Mouse (Mus musculus): ENCODE data around the gene Zfp281.

Gene Zfp281

GRCm38 (mm10) chr1:136658456-136659227 is 33.9 kb downstream of the Zfp281 start:
- no peak for DNase-seq (ENCODE audit: low spot score)

DNA sequence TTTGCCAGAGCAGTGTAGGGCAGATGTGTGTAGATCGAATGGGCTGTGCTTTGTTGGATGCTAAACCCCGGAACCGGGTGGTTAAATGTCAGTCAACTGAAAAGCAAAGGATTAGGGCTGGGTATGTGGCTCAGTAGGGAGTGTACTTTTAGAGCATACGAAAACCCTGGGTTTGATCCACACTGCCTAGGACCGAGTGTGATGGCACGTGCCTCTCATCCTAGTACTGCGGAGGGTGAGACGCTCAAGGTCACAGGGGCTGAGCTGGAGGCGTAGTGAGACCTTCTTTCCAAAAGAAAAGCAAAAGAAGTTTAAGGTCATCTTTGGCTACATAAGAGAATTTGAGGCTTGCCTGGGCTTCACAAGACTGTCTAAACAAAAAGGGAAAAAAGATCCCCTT is 34.6 kb downstream of the Zfp281 start:
- DNase-seq (ENCODE audit: low spot score): no peak

DNA sequence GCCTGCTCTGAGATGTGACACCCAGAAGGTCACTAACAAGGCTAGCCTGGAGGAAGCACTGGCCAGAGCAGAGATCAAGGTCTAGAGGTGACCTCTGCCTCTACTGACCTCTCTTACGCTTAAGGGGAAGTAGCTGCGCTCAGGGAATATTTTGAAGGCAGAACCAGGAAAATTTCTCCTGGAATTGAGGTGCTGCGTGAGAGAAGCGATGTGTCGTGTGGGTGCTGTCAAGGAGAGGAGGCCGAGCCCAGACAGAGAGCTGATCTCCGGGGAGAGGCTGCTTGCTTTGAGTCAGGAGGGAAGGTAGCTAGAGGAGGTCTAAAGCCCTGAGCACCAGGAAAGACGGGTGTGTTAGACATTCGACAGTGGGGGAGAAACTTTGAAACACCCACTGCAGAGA is 35.2 kb downstream of the Zfp281 start:
- DNase-seq (ENCODE audit: low spot score): no peak

- DNase-seq (ENCODE audit: low spot score): no peak
These were observed 36.8 kb downstream of the Zfp281 start for GRCm38 (mm10) chr1:136661511-136661910.

GRCm38 (mm10) chr1:136661939-136662563 is 37.4 kb downstream of the Zfp281 start:
- DNase-seq (ENCODE audit: low spot score): peak; percentile 41

DNA sequence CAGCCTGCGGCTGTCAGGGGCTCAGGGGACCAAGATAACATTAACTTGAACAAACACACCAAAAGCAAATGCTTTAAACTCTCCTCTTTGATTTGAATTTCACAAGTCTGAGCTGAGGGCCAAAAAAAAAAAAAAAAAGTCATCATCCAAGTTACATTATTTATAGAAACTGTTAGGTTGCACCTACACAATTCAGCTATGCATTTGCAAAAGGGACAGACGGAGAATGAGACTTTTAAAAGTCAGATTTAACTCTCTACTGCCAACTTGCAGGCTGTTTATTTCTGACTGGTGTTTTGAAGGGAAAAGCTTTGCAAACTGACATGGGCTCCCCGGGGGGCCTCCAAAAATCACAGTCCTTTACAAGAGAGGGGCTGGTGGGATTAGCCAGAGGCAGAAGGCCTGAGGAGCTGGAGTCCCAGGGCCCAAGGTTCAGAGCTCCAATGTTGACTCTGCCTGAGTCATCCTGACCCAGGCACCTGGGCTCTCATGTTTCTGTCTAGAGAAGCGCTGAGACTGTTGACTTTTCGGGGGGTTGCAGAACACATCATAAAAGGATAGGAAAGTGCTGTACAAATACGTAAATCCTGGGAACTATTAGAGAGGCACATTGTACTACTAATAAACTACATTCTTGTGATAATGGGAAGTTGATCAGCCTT is 40.4 kb downstream of the Zfp281 start:
- DNase-seq (ENCODE audit: low spot score): no peak

DNA sequence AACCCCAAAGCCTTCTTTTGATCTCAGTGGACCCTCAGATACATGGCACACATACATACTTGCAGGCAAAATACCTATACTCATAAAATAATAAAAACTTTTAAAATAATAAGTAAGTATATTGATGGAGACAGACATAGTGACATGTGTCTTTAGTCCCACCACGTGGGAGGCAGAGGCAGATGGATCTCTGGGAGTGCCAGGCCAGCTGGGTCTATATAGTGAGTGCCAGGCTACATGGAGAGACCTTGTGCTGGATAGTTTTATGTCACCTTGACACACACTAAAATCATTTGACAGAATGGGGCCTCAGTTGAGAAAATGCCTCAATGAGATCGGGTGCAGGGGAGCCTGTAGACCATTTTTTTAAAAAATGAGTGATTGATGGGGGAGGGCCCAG is 41.8 kb downstream of the Zfp281 start:
- DNase-seq (ENCODE audit: low spot score): no peak

DNA sequence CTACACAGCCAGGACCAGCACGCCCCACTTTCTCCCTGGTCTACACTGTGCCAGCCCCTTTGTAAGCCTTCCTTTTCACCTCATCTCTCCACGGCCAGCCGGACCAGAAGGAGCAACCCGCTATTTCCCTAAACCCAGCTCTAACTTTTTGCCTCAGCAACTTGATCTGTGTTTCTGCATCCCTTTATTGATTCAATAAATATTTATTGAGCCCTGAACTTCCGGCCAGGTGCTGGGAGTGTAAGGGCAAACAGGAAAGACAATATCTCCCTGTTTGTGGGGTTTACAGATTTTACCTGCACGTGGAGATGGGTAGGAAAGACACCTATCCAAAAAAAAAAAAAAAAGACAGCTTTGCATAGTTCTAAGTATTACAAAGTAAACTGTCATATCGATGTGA is 45.2 kb downstream of the Zfp281 start:
- no peak for DNase-seq (ENCODE audit: low spot score)

DNA sequence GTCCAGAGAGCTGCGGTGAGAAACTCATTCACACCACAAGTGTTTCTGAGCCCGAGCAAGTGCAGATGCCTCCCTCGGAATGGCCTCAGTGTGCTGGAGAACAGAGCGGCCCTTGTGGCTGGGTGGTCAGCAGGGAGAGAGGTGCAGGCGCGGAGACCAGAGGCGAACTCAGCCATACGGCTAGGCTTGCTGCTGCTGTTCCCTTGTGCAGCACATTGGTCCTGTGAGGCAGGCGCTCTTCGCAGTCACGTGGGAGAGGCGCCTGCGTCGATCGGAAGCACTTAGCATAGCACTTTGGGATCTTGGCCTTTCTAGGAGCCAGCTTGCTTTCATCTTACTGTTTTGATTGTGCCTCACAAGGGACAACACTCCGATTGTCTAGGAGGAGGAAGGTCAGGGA is 45.7 kb downstream of the Zfp281 start:
- DNase-seq (ENCODE audit: low spot score): no peak

- DNase-seq (ENCODE audit: low spot score): no peak
These were observed 47.2 kb downstream of the Zfp281 start for GRCm38 (mm10) chr1:136671767-136672434.

- DNase-seq (ENCODE audit: low spot score): no peak
These were observed 47.9 kb downstream of the Zfp281 start for GRCm38 (mm10) chr1:136672564-136672963.

GRCm38 (mm10) chr1:136673293-136673692 is 48.6 kb downstream of the Zfp281 start:
- no peak for DNase-seq (ENCODE audit: low spot score)

- DNase-seq (ENCODE audit: low spot score): no peak
These were observed 50.1 kb downstream of the Zfp281 start for GRCm38 (mm10) chr1:136674548-136675455.

GRCm38 (mm10) chr1:136675736-136676444 is 51.2 kb downstream of the Zfp281 start:
- DNase-seq (ENCODE audit: low spot score): no peak

DNA sequence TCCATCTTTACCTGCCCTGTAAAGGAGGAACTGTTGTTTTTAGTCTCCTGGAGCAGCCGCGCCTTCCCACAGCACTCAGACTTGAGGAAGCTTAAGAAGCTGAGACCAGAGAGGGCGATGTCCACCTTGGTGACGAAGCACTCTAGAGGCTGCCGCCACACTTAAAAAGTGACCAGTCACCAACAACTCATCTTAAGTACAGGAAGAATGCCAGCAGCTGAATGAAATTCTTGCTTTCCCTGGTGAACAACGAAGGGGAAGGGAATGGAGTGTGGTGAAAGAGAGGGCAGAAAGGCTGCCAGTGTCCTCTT is 51.7 kb downstream of the Zfp281 start:
- no peak for DNase-seq (ENCODE audit: low spot score)

- no peak for DNase-seq (ENCODE audit: low spot score)
These were observed 53.2 kb downstream of the Zfp281 start for GRCm38 (mm10) chr1:136677847-136678325.

DNA sequence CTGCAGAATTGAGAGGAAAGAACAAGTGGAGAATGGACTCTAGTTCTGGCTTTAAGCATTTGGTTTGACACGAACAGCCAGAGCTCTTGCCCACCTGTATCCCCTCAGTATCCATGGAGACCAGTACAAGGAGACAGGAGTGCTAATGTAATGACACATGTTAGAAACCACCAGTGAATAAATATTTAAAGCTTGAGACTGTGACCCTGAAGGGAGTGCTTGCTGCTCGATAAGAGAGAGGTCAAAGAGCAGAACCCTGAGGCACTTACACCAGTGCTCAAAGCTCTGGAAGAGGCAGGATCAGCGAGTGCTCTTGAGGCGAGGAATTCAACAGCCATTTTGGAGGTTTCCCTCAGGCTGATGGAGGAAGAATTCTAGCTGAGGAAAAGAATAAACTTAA is 54.1 kb downstream of the Zfp281 start:
- DNase-seq (ENCODE audit: low spot score): no peak
